Mouse (Mus musculus) intestine, postnatal 0 days (tissue): ENCODE results near the gene Rasip1. TPM values are rescaled to one million over a fixed set of nuclear protein-coding genes. Genes with fewer than 3 reads are reported as not detected.

Source experiments
- ATAC-seq: fragments of 200-750 bp; cut with Nextera tagmentation; 2 replicates; pipeline ENCODE4 v1.8.0; 2017; ENCODE audit warnings: mild to moderate bottlenecking, moderate TSS enrichment, moderate library complexity
- H3K27ac ChIP-seq: fragments of 300-500 bp; sonication (generic); 2 replicates; pipeline ENCODE4 v1.5.1; 2014; ENCODE audit warnings: mild to moderate bottlenecking, low read depth, low read length, moderate library complexity
- H3K27me3 ChIP-seq: fragments of 300-500 bp; sonication (generic); replicated peaks from 2 replicates; pipeline ENCODE4 v1.6.1; 2014; ENCODE audit warnings: low read length, mixed read lengths; ENCODE audit not compliant: control insufficient read depth, insufficient read depth
- H3K36me3 ChIP-seq: fragments of 300-500 bp; sonication (generic); 2 replicates; pipeline ENCODE4 v1.6.1; 2014; ENCODE audit warnings: mild to moderate bottlenecking, moderate library complexity; ENCODE audit not compliant: control insufficient read depth, insufficient read depth
- H3K4me1 ChIP-seq: fragments of 300-500 bp; sonication (generic); replicated peaks from 2 replicates; pipeline ENCODE4 v1.6.1; 2014; ENCODE audit warnings: antibody characterized with exemption, low read length, mixed read lengths; ENCODE audit not compliant: control insufficient read depth, insufficient read depth
- H3K4me2 ChIP-seq: fragments of 300-500 bp; sonication (generic); replicated peaks from 2 replicates; pipeline ENCODE4 v1.6.1; 2014; ENCODE audit warnings: low read depth, mild to moderate bottlenecking, moderate library complexity
- H3K4me3 ChIP-seq: fragments of 300-500 bp; sonication (generic); 2 replicates; pipeline ENCODE4 v1.5.1; 2014; ENCODE audit warnings: low read depth, low read length
- H3K9ac ChIP-seq: fragments of 300-500 bp; sonication (generic); 2 replicates; pipeline ENCODE4 v1.6.1; 2014; ENCODE audit warnings: mild to moderate bottlenecking, low read depth, low read length
- H3K9me3 ChIP-seq: fragments of 300-500 bp; sonication (generic); 2 replicates; pipeline ENCODE4 v1.6.1; 2016; ENCODE audit warnings: mixed run types; ENCODE audit not compliant: control insufficient read depth
- CTCF ChIP-seq: sonication (generic); IDR thresholded peaks from 2 replicates; pipeline ENCODE4 v1.5.1; 2016; ENCODE audit warnings: low read depth, mild to moderate bottlenecking, control low read depth, antibody characterized with exemption, moderate library complexity
- WGBS: fragments of 180-500 bp; shearing (Covaris S2); extraction: QIAGEN DNeasy Blood & Tissue Kit; methylation state at CpG from one replicate; pipeline ENCODE4 v1.1.7; 2014; 5-methylcytosine and 5-hydroxymethylcytosine counted together
- polyA plus RNA-seq: library from polyadenylated mRNA; unstranded; fragments of >200 nt; fragmentation: Nextera tagmentation; extraction: Ambion mirVana; gene quantifications from 2 replicates; pipeline ENCODE4 v1.2.1, GENCODE M21; 2015

Gene Rasip1
- polyA plus RNA-seq, 1 experiment from 2014 or later, result 6.1 TPM

- H3K36me3 ChIP-seq, result no peaks in the 10 kb centered on the region
- no peak for TF ChIP-seq CTCF
- H3K4me2 ChIP-seq, result peak overlapping the region; percentile 35
- H3K9ac ChIP-seq, result no peak overlapping the region
- H3K4me3 ChIP-seq, result peak overlapping the region; percentile 2; the same call in 1 of the 2 replicates
- no peak for ATAC-seq
- H3K27me3 ChIP-seq, result peaks cover 43% of the 10 kb centered on the region; the same call in 1 of the 2 replicates
- no peaks in the 10 kb centered on the region for H3K4me1 ChIP-seq
- 62% methylated on average over 5 of the region's 5 CpGs for WGBS
- no peak overlapping the region for H3K27ac ChIP-seq
- H3K9me3 ChIP-seq, result no peaks in the 10 kb centered on the region
Observed at GRCm38 (mm10) chr7:45642083-45642482, 14.8 kb downstream of the Rasip1 start.

DNA sequence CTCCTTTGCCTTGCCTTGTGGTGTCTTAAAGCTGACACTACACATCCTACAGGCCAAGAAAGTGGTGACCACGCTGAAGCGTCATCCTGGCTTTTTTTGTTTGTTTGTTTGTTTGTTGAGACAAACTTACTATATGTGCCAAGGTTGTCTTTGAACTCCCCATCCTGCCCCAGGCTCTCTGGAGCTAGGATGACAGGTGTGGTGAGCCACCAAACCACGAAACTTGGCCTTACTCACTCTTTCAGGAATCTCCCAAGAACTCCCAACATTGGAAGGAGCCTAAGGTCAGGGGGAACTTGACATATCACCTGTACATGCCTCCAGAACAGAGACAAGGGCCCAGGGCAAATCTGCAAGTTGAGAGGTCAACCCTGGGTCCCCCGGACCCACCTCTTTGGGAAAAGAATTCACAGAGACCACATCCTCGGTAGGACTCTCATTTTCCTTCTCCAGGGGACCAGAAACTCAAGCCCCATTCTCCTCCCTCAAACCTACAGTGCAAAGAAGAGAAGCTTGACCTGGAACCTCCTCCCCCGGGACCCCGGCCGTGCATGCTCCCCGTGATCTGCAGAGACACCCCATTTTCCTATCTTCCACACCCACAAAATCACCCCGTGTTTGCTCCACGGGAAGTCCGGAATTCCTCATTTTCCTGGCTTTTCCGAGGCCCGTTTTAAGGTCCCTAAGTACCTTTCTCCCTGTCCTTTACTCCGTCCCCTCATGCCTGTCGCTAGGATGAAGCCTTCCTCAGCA, 15.4 kb downstream of the Rasip1 start:
- no peak for TF ChIP-seq CTCF
- peak overlapping the region; percentile 56 for H3K4me2 ChIP-seq
- peak overlapping the region; percentile 25 for H3K4me3 ChIP-seq
- H3K4me1 ChIP-seq, result no peaks in the 10 kb centered on the region
- no peak for ATAC-seq
- H3K9me3 ChIP-seq, result no peaks in the 10 kb centered on the region
- WGBS, result 42% methylated on average over 16 of the region's 16 CpGs
- H3K27ac ChIP-seq, result peak overlapping the region; percentile 51; the same call in 1 of the 2 replicates
- peaks cover 43% of the 10 kb centered on the region; the same call in 1 of the 2 replicates for H3K27me3 ChIP-seq
- H3K36me3 ChIP-seq, result no peaks in the 10 kb centered on the region
- 0 out of 2 replicates have a peak overlapping the region, but pooled peaks have one; percentile 19 for H3K9ac ChIP-seq

DNA sequence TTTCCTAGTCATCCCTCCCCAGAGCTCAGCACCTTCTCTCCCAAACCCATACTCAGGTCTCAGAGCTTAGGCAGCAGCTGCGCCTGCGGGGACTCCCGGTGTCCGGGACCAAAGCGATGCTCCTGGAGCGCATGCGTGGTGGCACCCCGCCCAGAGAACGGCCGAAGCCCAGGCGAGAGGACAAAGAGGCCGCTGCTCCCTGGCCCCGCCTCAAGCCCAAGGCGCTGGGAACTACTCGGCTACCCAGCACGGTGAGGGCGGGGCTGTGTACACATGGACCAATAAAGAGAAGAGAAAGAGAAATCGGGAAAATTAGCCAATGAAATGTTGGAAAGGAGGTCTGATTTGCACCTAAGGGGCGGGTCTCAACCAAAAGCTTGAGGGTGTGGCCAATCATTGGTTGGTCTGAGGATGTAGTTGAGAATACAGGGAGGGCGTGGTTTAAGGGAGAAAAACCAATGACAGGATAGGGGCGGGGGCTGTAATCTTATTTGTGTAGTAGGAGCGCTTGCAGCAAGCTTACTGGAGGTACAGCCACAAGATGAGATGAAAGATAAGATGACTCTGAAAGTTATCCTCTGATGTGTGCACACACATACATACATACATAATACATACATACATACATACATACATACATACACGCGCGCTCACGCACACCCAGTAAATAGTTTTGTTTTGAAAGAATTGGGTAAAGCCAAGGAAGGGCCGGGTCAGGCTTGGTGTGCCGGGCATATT, 16.3 kb downstream of the Rasip1 start:
- Histone ChIP-seq H3K27me3 (peaks cover 43% of the 10 kb centered on the region; the same call in 1 of the 2 replicates), H3K4me2 (peak overlapping the region; percentile 56), H3K9ac (peak overlapping the region; percentile 22; the same call in 1 of the 2 replicates), H3K36me3 (no peaks in the 10 kb centered on the region), H3K27ac (peak overlapping the region; percentile 77), H3K4me3 (peak overlapping the region; percentile 25), H3K9me3 (no peaks in the 10 kb centered on the region), H3K4me1 (no peaks in the 10 kb centered on the region)
- 7% methylated on average over 28 of the region's 28 CpGs for WGBS
- ATAC-seq, result peak; percentile 82
- no peak for TF ChIP-seq CTCF

- no peak for ATAC-seq
- H3K9me3 ChIP-seq, result no peaks in the 10 kb centered on the region
- no peak for TF ChIP-seq CTCF
- peaks cover 40% of the 10 kb centered on the region; the same call in 1 of the 2 replicates for H3K27me3 ChIP-seq
- H3K4me3 ChIP-seq, result peak overlapping the region; percentile 25
- peak overlapping the region; percentile 56 for H3K4me2 ChIP-seq
- WGBS, result 21% methylated on average over 18 of the region's 18 CpGs
- H3K27ac ChIP-seq, result peak overlapping the region; percentile 77
- H3K4me1 ChIP-seq, result no peaks in the 10 kb centered on the region
- no peaks in the 10 kb centered on the region for H3K36me3 ChIP-seq
- peak overlapping the region; percentile 22; the same call in 1 of the 2 replicates for H3K9ac ChIP-seq
Observed at GRCm38 (mm10) chr7:45644183-45644582, 16.9 kb downstream of the Rasip1 start.

GRCm38 (mm10) chr7:45644872-45645590, 17.7 kb downstream of the Rasip1 start:
- TF ChIP-seq CTCF, result no peak
- H3K4me3 ChIP-seq, result no peak overlapping the region
- H3K9me3 ChIP-seq, result no peaks in the 10 kb centered on the region
- H3K27ac ChIP-seq, result no peak overlapping the region
- peak overlapping the region; percentile 56; the same call in 1 of the 2 replicates for H3K4me2 ChIP-seq
- ATAC-seq, result no peak
- no peaks in the 10 kb centered on the region for H3K4me1 ChIP-seq
- H3K36me3 ChIP-seq, result no peaks in the 10 kb centered on the region
- no peak overlapping the region for H3K9ac ChIP-seq
- WGBS, result 74% methylated on average over 6 of the region's 6 CpGs
- peaks cover 33% of the 10 kb centered on the region; the same call in 1 of the 2 replicates for H3K27me3 ChIP-seq

DNA sequence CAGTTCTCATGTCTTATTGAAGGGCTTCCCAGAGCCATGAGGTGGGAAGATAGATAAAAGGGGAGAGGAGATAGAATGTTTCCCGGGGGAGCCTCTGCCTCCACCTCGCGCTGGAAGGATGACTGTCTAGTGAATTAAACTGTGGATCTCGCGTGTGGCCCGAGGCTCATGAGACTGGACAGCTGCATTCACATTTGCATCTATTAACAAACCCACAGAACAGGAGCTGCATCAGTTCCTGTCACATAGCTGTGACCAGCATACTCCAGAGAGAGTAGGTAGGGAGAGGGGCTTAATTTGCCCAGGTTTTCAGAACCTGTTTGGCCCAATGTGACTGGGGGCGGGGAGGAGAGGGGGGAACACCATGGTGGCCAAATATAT, 18.3 kb downstream of the Rasip1 start:
- Histone ChIP-seq H3K4me2 (no peak overlapping the region), H3K4me3 (no peak overlapping the region), H3K9me3 (no peaks in the 10 kb centered on the region), H3K4me1 (no peaks in the 10 kb centered on the region), H3K27me3 (peaks cover 30% of the 10 kb centered on the region; the same call in 1 of the 2 replicates), H3K36me3 (no peaks in the 10 kb centered on the region), H3K27ac (no peak overlapping the region), H3K9ac (no peak overlapping the region)
- TF ChIP-seq CTCF, result no peak
- ATAC-seq, result no peak
- WGBS, result 84% methylated on average over 7 of the region's 7 CpGs
